Mouse (Mus musculus) neural tube, embryonic 14.5 days (tissue): ENCODE data around the gene Nme6. TPM values are rescaled to one million over a fixed set of nuclear protein-coding genes. Genes with fewer than 3 reads are reported as not detected.

ENCODE experiments used
- ATAC-seq: fragments of 200-750 bp; cut with Nextera tagmentation; 2 replicates; pipeline ENCODE4 v1.8.0; 2017; ENCODE audit warnings: low read depth, mild to moderate bottlenecking, moderate TSS enrichment, moderate library complexity
- H3K27ac ChIP-seq: fragments of 300-500 bp; sonication (generic); 2 replicates; pipeline ENCODE4 v1.5.1; 2014; ENCODE audit warnings: low read depth, mild to moderate bottlenecking, control low read depth, low read length, moderate library complexity, mixed read lengths
- H3K27me3 ChIP-seq: fragments of 300-500 bp; sonication (generic); 2 replicates; pipeline ENCODE4 v1.6.1; 2014; ENCODE audit warnings: low read length; ENCODE audit not compliant: control insufficient read depth, insufficient read depth
- H3K36me3 ChIP-seq: fragments of 300-500 bp; sonication (generic); 2 replicates; pipeline ENCODE4 v1.6.1; 2014; ENCODE audit warnings: low read length, mixed read lengths; ENCODE audit not compliant: control insufficient read depth, insufficient read depth
- H3K4me1 ChIP-seq: fragments of 300-500 bp; sonication (generic); 2 replicates; pipeline ENCODE4 v1.6.1; 2014; ENCODE audit warnings: low read length; ENCODE audit not compliant: control insufficient read depth, insufficient read depth
- H3K4me2 ChIP-seq: fragments of 300-500 bp; sonication (generic); 2 replicates; pipeline ENCODE4 v1.6.1; 2014; ENCODE audit warnings: mild to moderate bottlenecking, low read depth, low read length, control low read depth
- H3K4me3 ChIP-seq: fragments of 300-500 bp; sonication (generic); 2 replicates; pipeline ENCODE4 v1.5.1; 2014; ENCODE audit warnings: low read depth, low read length, control low read depth, mixed read lengths
- H3K9ac ChIP-seq: fragments of 300-500 bp; sonication (generic); replicated peaks from 2 replicates; pipeline ENCODE4 v1.6.1; 2014; ENCODE audit warnings: low read depth, mild to moderate bottlenecking, control low read depth, low read length, mixed read lengths
- H3K9me3 ChIP-seq: fragments of 300-500 bp; sonication (generic); 2 replicates; pipeline ENCODE4 v1.6.1; 2016; ENCODE audit warnings: low read length; ENCODE audit not compliant: control insufficient read depth
- WGBS: fragments of 180-500 bp; shearing (Covaris S2); extraction: QIAGEN DNeasy Blood & Tissue Kit; methylation state at CpG from one replicate; pipeline ENCODE4 v1.1.7; 2014; 5-methylcytosine and 5-hydroxymethylcytosine counted together
- microRNA-seq: library from miRNA; unstranded; fragments of <30 nt; microRNA quantifications from one replicate; pipeline ENCODE4, GENCODE M21; 2016
- polyA plus RNA-seq: library from polyadenylated mRNA; unstranded; fragments of >200 nt; fragmentation: Nextera tagmentation; extraction: Ambion mirVana; gene quantifications from 2 replicates; pipeline ENCODE4 v1.2.1, GENCODE M21; 2014

Nme6 gene
- polyA plus RNA-seq, 1 experiment from 2014 or later: 62.5 TPM

GRCm38 (mm10) chr9:109877666-109878065, 45.1 kb downstream of the Nme6 start:
- Histone ChIP-seq H3K9me3 (no peaks in the 10 kb centered on the region), H3K4me1 (peaks cover 11% of the 10 kb centered on the region), H3K36me3 (peaks cover 23% of the 10 kb centered on the region; the same call in 1 of the 2 replicates), H3K27ac (no peak overlapping the region), H3K9ac (no peak overlapping the region), H3K27me3 (no peaks in the 10 kb centered on the region), H3K4me2 (peak overlapping the region; percentile 89; the same call in 1 of the 2 replicates), H3K4me3 (no peak overlapping the region)
- WGBS: 80% methylated on average over 5 of the region's 5 CpGs
- no peak for ATAC-seq

GRCm38 (mm10) chr9:109879305-109879704, 46.8 kb downstream of the Nme6 start:
- Histone ChIP-seq H3K27ac (no peak overlapping the region), H3K4me1 (peaks cover 11% of the 10 kb centered on the region), H3K9ac (no peak overlapping the region), H3K4me3 (no peak overlapping the region), H3K9me3 (no peaks in the 10 kb centered on the region), H3K4me2 (no peak overlapping the region), H3K36me3 (peaks cover 33% of the 10 kb centered on the region), H3K27me3 (no peaks in the 10 kb centered on the region)
- WGBS: 98% methylated on average over 1 of the region's 1 CpGs
- no peak for ATAC-seq

- Histone ChIP-seq H3K27ac (no peak overlapping the region), H3K9me3 (no peaks in the 10 kb centered on the region), H3K4me3 (no peak overlapping the region), H3K36me3 (peaks cover 81% of the 10 kb centered on the region), H3K9ac (no peak overlapping the region), H3K4me2 (no peak overlapping the region), H3K4me1 (no peaks in the 10 kb centered on the region), H3K27me3 (no peaks in the 10 kb centered on the region)
- 90% methylated on average over 4 of the region's 4 CpGs for WGBS
- no peak for ATAC-seq
Observed at GRCm38 (mm10) chr9:109886259-109886658, 53.7 kb downstream of the Nme6 start.

- no peaks in the 10 kb centered on the region for H3K9me3 ChIP-seq
- H3K4me1 ChIP-seq: no peaks in the 10 kb centered on the region
- no peak overlapping the region for H3K27ac ChIP-seq
- no peaks in the 10 kb centered on the region for H3K27me3 ChIP-seq
- H3K4me3 ChIP-seq: no peak overlapping the region
- WGBS: 96% methylated on average over 5 of the region's 5 CpGs
- no peak for ATAC-seq
- H3K4me2 ChIP-seq: no peak overlapping the region
- no peak overlapping the region for H3K9ac ChIP-seq
- H3K36me3 ChIP-seq: peaks cover 85% of the 10 kb centered on the region
Observed at GRCm38 (mm10) chr9:109887321-109887720, 54.8 kb downstream of the Nme6 start.

- peaks cover 57% of the 10 kb centered on the region for H3K36me3 ChIP-seq
- 95% methylated on average over 8 of the region's 8 CpGs for WGBS
Observed at GRCm38 (mm10) chr9:109891501-109891900, 59.0 kb downstream of the Nme6 start.

More at GRCm38 (mm10) chr9:109891501-109891900, 59.0 kb downstream of the Nme6 start:
- H3K9me3 ChIP-seq: no peaks in the 10 kb centered on the region
- H3K27ac ChIP-seq: no peak overlapping the region
- no peak overlapping the region for H3K9ac ChIP-seq
- H3K4me2 ChIP-seq: no peak overlapping the region
- H3K4me1 ChIP-seq: no peaks in the 10 kb centered on the region
- ATAC-seq: no peak
- H3K4me3 ChIP-seq: no peak overlapping the region
- H3K27me3 ChIP-seq: no peaks in the 10 kb centered on the region

Small RNAs within 50 kb of the gene (microRNA-seq; reads per million reads assigned to microRNA genes)
- gene Mir7089: not detected

Other genes starting within 250 kb of the Nme6 start
- gene Fbxw24, start 206.7 kb upstream of the Nme6 start, polyA plus RNA-seq: not detected in 2 replicates
- not detected in 2 replicates for gene Fbxw25, start 168.1 kb upstream of the Nme6 start, polyA plus RNA-seq
- gene Fbxw18, start 130.0 kb upstream of the Nme6 start, polyA plus RNA-seq: not detected in 2 replicates
- not detected in 2 replicates for gene Fbxw26, start 86.7 kb upstream of the Nme6 start, polyA plus RNA-seq
- gene Fbxw27, start 42.1 kb upstream of the Nme6 start, polyA plus RNA-seq: not detected in 2 replicates
- not detected in 2 replicates for gene Spink8, start 20.5 kb upstream of the Nme6 start, polyA plus RNA-seq
- 0.75 and 0.76 TPM in 2 replicates for gene Camp, start 16.9 kb downstream of the Nme6 start, polyA plus RNA-seq
- 8.6 and 12.5 TPM in 2 replicates for gene Cdc25a, start 42.8 kb downstream of the Nme6 start, polyA plus RNA-seq
- gene Map4, start 98.7 kb downstream of the Nme6 start, polyA plus RNA-seq: 171 and 219 TPM in 2 replicates